Mouse (Mus musculus): ENCODE data around the gene Batf2.

- TF ChIP-seq CTCF (IDR thresholded peaks at IDR 0.05; ENCODE audit: low read depth) (peak; percentile 68), EP300 (IDR thresholded peaks at IDR 0.05; ENCODE audit: low read depth) (no peak)
Measured at GRCm38 (mm10) chr19:6141394-6141749, 589 bp downstream of the Batf2 start, which contains the start of gene Arl2.

Measured in liver, embryonic 14.5 days (tissue).